In genomic region chr7:83604180-83604944, GRCm38 (mm10) we compare ENCODE assay signal across 19 mouse cellular contexts. TPM values are rescaled to one million over a fixed set of nuclear protein-coding genes. Genes with fewer than 3 reads are reported as not detected.
DNase-seq lines count a peak whose midpoint lies in the region; ATAC-seq and TF ChIP-seq lines count a peak whose summit lies in the region.
"Had no signal": no experiment of that assay in that cellular context is flagged by ENCODE, and none has a peak within 500 bp of the region (broad histone marks: within the 10 kb centered on the region; RNA-seq: fewer than 3 reads in every experiment).

No protein-coding gene starts in this region.

- no peaks in the 10 kb centered on the region for H3K36me3 ChIP-seq in lung, embryonic 14.5 days (ENCODE audit: insufficient read depth)
- no peaks in the 10 kb centered on the region for H3K36me3 ChIP-seq in embryonic facial prominence, embryonic 10.5 days (replicated peaks)
- H3K36me3 ChIP-seq in embryonic facial prominence, embryonic 12.5 days = no peaks in the 10 kb centered on the region
- H3K36me3 ChIP-seq: embryonic facial prominence, embryonic 15.5 days; forebrain, embryonic 15.5 days; heart, embryonic 10.5 days; hindbrain, embryonic 13.5 days had no signal

- 85% methylated on average over 7 of the region's 7 CpGs for WGBS in lung, embryonic 14.5 days
- 87% methylated on average over 7 of the region's 7 CpGs for WGBS in lung, adult 2 months
- WGBS in embryonic facial prominence, embryonic 10.5 days = 93% methylated on average over 7 of the region's 7 CpGs
- WGBS in embryonic facial prominence, embryonic 12.5 days = 85% methylated on average over 7 of the region's 7 CpGs

- H3K27ac ChIP-seq in lung, embryonic 14.5 days (ENCODE audit: low read depth) = no peak overlapping the region
- H3K27ac ChIP-seq in embryonic facial prominence, embryonic 10.5 days (replicated peaks) = peak overlapping the region; percentile 49; the same call in 1 of the 2 replicates
- peak overlapping the region; percentile 8; the same call in 1 of the 2 replicates for H3K27ac ChIP-seq in embryonic facial prominence, embryonic 12.5 days
- H3K27ac ChIP-seq: embryonic facial prominence, embryonic 15.5 days; forebrain, embryonic 15.5 days; heart, embryonic 10.5 days; hindbrain, embryonic 13.5 days; hindbrain, postnatal 0 days had no signal

- TF ChIP-seq POLR2A in lung, adult 2 months (IDR thresholded peaks at IDR 0.05; ENCODE audit: borderline replicate concordance, extremely low read depth, low read depth, low read length) = no peak

- TF ChIP-seq CTCF in lung, embryonic 14.5 days (IDR thresholded peaks at IDR 0.05; ENCODE audit: low read depth) = no peak
- no peak for TF ChIP-seq CTCF in lung, adult 2 months (IDR thresholded peaks at IDR 0.05; ENCODE audit: insufficient read depth, low read length)

- DNase-seq in lung, embryonic 14.5 days = peak; percentile 16
- DNase-seq in lung, adult 2 months = no peak
- DNase-seq in embryonic facial prominence, embryonic 10.5 days (ENCODE audit: low spot score) = no peak
- no peak for DNase-seq in adrenal gland, postnatal 25 days
- DNase-seq: adrenal gland, adult 8-10 months; cerebellum, adult 11-12 months; cerebellum, adult 9-10 months; cerebellum, postnatal 25 days; gastrocnemius, postnatal 36 days; heart, adult 18-20 months; heart, postnatal 10 days had no signal

- H3K4me1 ChIP-seq in lung, embryonic 14.5 days (ENCODE audit: insufficient read depth) = no peaks in the 10 kb centered on the region
- H3K4me1 ChIP-seq in lung, adult 2 months (ENCODE audit: control insufficient read depth, insufficient read depth, low read length) = no peaks in the 10 kb centered on the region
- peaks cover 20% of the 10 kb centered on the region for H3K4me1 ChIP-seq in embryonic facial prominence, embryonic 10.5 days
- H3K4me1 ChIP-seq in embryonic facial prominence, embryonic 12.5 days = peaks cover 19% of the 10 kb centered on the region
- H3K4me1 ChIP-seq: forebrain, embryonic 15.5 days; hindbrain, embryonic 13.5 days had no signal

- no peak overlapping the region for H3K4me3 ChIP-seq in lung, embryonic 14.5 days (ENCODE audit: low read depth, low read length)
- H3K4me3 ChIP-seq in lung, adult 2 months (replicated peaks; ENCODE audit: extremely low read depth, low read depth, low read length) = no peak overlapping the region
- H3K4me3 ChIP-seq in embryonic facial prominence, embryonic 10.5 days = no peak overlapping the region
- H3K4me3 ChIP-seq in embryonic facial prominence, embryonic 12.5 days = no peak overlapping the region
- H3K4me3 ChIP-seq: embryonic facial prominence, embryonic 15.5 days; forebrain, embryonic 15.5 days; heart, embryonic 10.5 days; hindbrain, embryonic 13.5 days had no signal

- no peak overlapping the region for H3K9ac ChIP-seq in lung, embryonic 14.5 days
- no peak overlapping the region for H3K9ac ChIP-seq in embryonic facial prominence, embryonic 12.5 days
- H3K9ac ChIP-seq: embryonic facial prominence, embryonic 15.5 days; forebrain, embryonic 15.5 days; hindbrain, embryonic 13.5 days had no signal

- no peak overlapping the region for H3K4me2 ChIP-seq in lung, embryonic 14.5 days
- no peak overlapping the region for H3K4me2 ChIP-seq in embryonic facial prominence, embryonic 12.5 days (replicated peaks)
- H3K4me2 ChIP-seq: embryonic facial prominence, embryonic 15.5 days; forebrain, embryonic 15.5 days; hindbrain, embryonic 13.5 days had no signal

- no peak for ATAC-seq in lung, embryonic 14.5 days (ENCODE audit: insufficient read depth)
- no peak for ATAC-seq in embryonic facial prominence, embryonic 12.5 days (ENCODE audit: insufficient number of reproducible peaks, insufficient read depth, low FRiP score, low TSS enrichment)
- ATAC-seq in erythroblast, adult 5-6 weeks (replicated peaks; ENCODE audit: low FRiP score, poor library complexity, severe bottlenecking) = no peak
- ATAC-seq: forebrain, embryonic 15.5 days; hindbrain, postnatal 0 days had no signal

- H3K9me3 ChIP-seq in lung, embryonic 14.5 days (ENCODE audit: low read depth, low read length) = no peaks in the 10 kb centered on the region
- no peaks in the 10 kb centered on the region for H3K9me3 ChIP-seq in embryonic facial prominence, embryonic 10.5 days
- no peaks in the 10 kb centered on the region for H3K9me3 ChIP-seq in embryonic facial prominence, embryonic 12.5 days
- H3K9me3 ChIP-seq: embryonic facial prominence, embryonic 15.5 days; forebrain, embryonic 15.5 days; heart, embryonic 10.5 days; hindbrain, embryonic 13.5 days had no signal

- H3K27me3 ChIP-seq in lung, embryonic 14.5 days (ENCODE audit: insufficient read depth, low read length) = no peaks in the 10 kb centered on the region
- no peaks in the 10 kb centered on the region; the same call in 1 of the 2 replicates for H3K27me3 ChIP-seq in embryonic facial prominence, embryonic 10.5 days (replicated peaks; ENCODE audit: low read depth, poor library complexity, severe bottlenecking)
- H3K27me3 ChIP-seq in embryonic facial prominence, embryonic 12.5 days = no peaks in the 10 kb centered on the region
- H3K27me3 ChIP-seq: embryonic facial prominence, embryonic 15.5 days; forebrain, embryonic 15.5 days; hindbrain, embryonic 13.5 days had no signal

RNA-seq across cellular contexts. Expression of gene Tmc3, which starts 19.6 kb away (rescaled TPM):
- 0.09 and 0.13 TPM in 2 replicates for polyA plus RNA-seq in lung, embryonic 14.5 days (2014; fragmentation: Nextera tagmentation; extraction: Ambion mirVana)
- polyA plus RNA-seq in lung, adult 2 months (2012; rRNA removed) = 0.10 and 0.19 TPM in 2 replicates
- polyA plus RNA-seq in embryonic facial prominence, embryonic 10.5 days (2016; fragmentation: Nextera tagmentation; extraction: Ambion mirVana) = 0.72 and 1.0 TPM in 2 replicates
- polyA plus RNA-seq in embryonic facial prominence, embryonic 12.5 days (2016; fragmentation: Nextera tagmentation; extraction: Ambion mirVana) = 1.7 and 1.8 TPM in 2 replicates
- total RNA-seq in erythroblast, adult 5-6 weeks (2015; ENCODE audit: low replicate concordance) = 2.9 and 10.2 TPM in 2 replicates
- total RNA-seq in erythroblast, adult 5-6 weeks (2017; ENCODE audit: low replicate concordance) = 8.8 and 12.2 TPM in 2 replicates
- 0.27 TPM in 1 of 2 replicates, not detected in the other for total RNA-seq in adrenal gland, postnatal 25 days (2021)
- total RNA-seq: gastrocnemius, adult 8-10 months had no signal

RNA-seq across cellular contexts. Expression of gene Stard5, which starts 27.4 kb away (rescaled TPM):
- 13.3 and 14.1 TPM in 2 replicates for polyA plus RNA-seq in lung, embryonic 14.5 days (2014; fragmentation: Nextera tagmentation; extraction: Ambion mirVana)
- 9.0 and 14.3 TPM in 2 replicates for polyA plus RNA-seq in lung, adult 2 months (2012; rRNA removed)
- 15.1 and 16.8 TPM in 2 replicates for polyA plus RNA-seq in embryonic facial prominence, embryonic 10.5 days (2016; fragmentation: Nextera tagmentation; extraction: Ambion mirVana)
- polyA plus RNA-seq in embryonic facial prominence, embryonic 12.5 days (2016; fragmentation: Nextera tagmentation; extraction: Ambion mirVana) = 25.7 and 27.2 TPM in 2 replicates
- 1.3 and 2.9 TPM in 2 replicates for total RNA-seq in erythroblast, adult 5-6 weeks (2015; ENCODE audit: low replicate concordance)
- 3.5 and 4.6 TPM in 2 replicates for total RNA-seq in erythroblast, adult 5-6 weeks (2017; ENCODE audit: low replicate concordance)
- 38.3 and 41.9 TPM in 2 replicates for total RNA-seq in adrenal gland, postnatal 25 days (2021)
